Mouse (Mus musculus) hindbrain, postnatal 0 days (tissue): ENCODE measurements around the gene Olfr301. TPM values are rescaled to one million over a fixed set of nuclear protein-coding genes. Genes with fewer than 3 reads are reported as not detected.

Experiments
- ATAC-seq: fragments of 200-750 bp; cut with Nextera tagmentation; 2 replicates; pipeline ENCODE4 v1.8.0; 2017; ENCODE audit warnings: mild to moderate bottlenecking, moderate TSS enrichment, moderate library complexity
- DNase-seq: peaks from one replicate; pipeline ENCODE4 v3.0.0-alpha.2; 2015; ENCODE audit warnings: low spot score
- H3K27ac ChIP-seq: fragments of 300-500 bp; sonication (generic); 2 replicates; pipeline ENCODE4 v1.5.1; 2014; ENCODE audit warnings: mild to moderate bottlenecking
- H3K27me3 ChIP-seq: fragments of 300-500 bp; sonication (generic); 2 replicates; pipeline ENCODE4 v1.6.1; 2014; ENCODE audit warnings: low read length, mixed read lengths; ENCODE audit not compliant: insufficient read depth
- H3K36me3 ChIP-seq: fragments of 300-500 bp; sonication (generic); 2 replicates; pipeline ENCODE4 v1.6.1; 2014; ENCODE audit warnings: low read length, mixed read lengths; ENCODE audit not compliant: insufficient read depth
- H3K4me1 ChIP-seq: fragments of 300-500 bp; sonication (generic); 2 replicates; pipeline ENCODE4 v1.6.1; 2014; ENCODE audit warnings: antibody characterized with exemption, low read length, mixed read lengths; ENCODE audit not compliant: insufficient read depth
- H3K4me2 ChIP-seq: fragments of 300-500 bp; sonication (generic); 2 replicates; pipeline ENCODE4 v1.6.1; 2014; ENCODE audit warnings: low read depth, mild to moderate bottlenecking, low read length, moderate library complexity, mixed read lengths
- H3K4me3 ChIP-seq: fragments of 300-500 bp; sonication (generic); 2 replicates; pipeline ENCODE4 v1.5.1; 2014; ENCODE audit warnings: low read length
- H3K9ac ChIP-seq: fragments of 300-500 bp; sonication (generic); replicated peaks from 2 replicates; pipeline ENCODE4 v1.6.1; 2014; ENCODE audit warnings: mild to moderate bottlenecking, low read length, moderate library complexity, mixed read lengths
- H3K9me3 ChIP-seq: fragments of 300-500 bp; sonication (generic); 2 replicates; pipeline ENCODE4 v1.6.1; 2016; ENCODE audit warnings: low read length, mixed read lengths
- CTCF ChIP-seq: IDR thresholded peaks from 2 replicates; pipeline ENCODE4 v1.5.1; 2016; ENCODE audit warnings: antibody characterized with exemption, control low read depth, low read depth
- WGBS: fragments of 180-500 bp; shearing (Covaris S2); extraction: QIAGEN DNeasy Blood & Tissue Kit; methylation state at CpG from one replicate; pipeline ENCODE4 v1.1.7; 2014; 5-methylcytosine and 5-hydroxymethylcytosine counted together
- polyA plus RNA-seq: library from polyadenylated mRNA; unstranded; fragments of >200 nt; fragmentation: Nextera tagmentation; extraction: Ambion mirVana; gene quantifications from 2 replicates; pipeline ENCODE4 v1.2.1, GENCODE M21; 2015
- total RNA-seq: library from RNA; depleted of rRNA; stranded (reverse); fragments of >200 nt; gene quantifications from 2 replicates; pipeline ENCODE4 v1.2.3, GENCODE M21; 2014; rRNA removed

Gene Olfr301
- total RNA-seq (not detected in 2 replicates), polyA plus RNA-seq (not detected in 2 replicates)

DNA sequence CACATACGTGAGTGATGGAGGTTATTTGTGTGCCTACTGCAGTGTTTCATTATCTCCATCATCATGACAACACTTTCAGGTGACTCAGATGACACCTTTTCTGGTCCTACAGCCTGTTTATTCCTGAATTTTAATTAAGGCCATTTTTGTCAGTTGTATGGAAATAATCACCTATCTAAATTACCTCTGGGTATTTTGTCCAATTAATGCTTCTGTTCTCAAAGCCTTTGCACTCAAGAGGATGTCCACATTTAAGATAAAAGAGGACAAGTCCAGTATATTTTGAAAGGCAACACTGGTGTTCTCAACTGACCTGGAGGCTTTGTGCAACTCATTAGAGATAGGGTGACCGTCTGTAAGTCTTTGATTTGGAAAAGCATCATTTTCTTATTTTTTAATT lies at the start of gene Olfr301:
Gene Olfr301 (plus strand): TSS at position 301 of the 400 bp plus-strand sequence.
- 79% methylated on average over 2 of the region's 2 CpGs for WGBS
- DNase-seq, result no peak

DNA sequence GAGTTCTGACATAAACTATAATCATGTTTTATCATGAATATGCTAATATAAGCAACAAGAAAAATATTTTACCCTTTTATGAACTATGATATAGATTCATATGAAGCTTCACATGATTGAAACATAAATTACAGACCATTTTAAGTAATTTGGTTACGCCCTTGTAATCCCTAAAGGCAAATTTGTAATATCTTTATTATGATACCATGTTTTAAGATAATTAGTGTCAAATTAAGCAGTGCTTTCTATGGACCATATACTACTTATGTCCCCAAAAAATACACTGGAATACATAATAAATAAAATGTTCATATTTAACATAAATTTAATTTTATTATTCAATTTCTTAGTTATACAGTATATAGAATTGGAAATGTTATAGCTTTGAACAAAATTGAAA lies 36.8 kb upstream of the Olfr301 start, which contains the start of gene Olfr305:
Gene Olfr305 (minus strand): TSS at position 101 of the 400 bp plus-strand sequence.
- TF ChIP-seq CTCF, result no peak
- Histone ChIP-seq H3K4me1 (no peaks in the 10 kb centered on the region), H3K4me3 (no peak within 1 kb of the TSS), H3K9ac (no peak within 1 kb of the TSS), H3K27me3 (no peaks in the 10 kb centered on the region), H3K4me2 (no peak within 1 kb of the TSS), H3K36me3 (no peaks in the 10 kb centered on the region), H3K27ac (no peak within 1 kb of the TSS), H3K9me3 (no peaks in the 10 kb centered on the region)
- WGBS, result 82% methylated on average over 1 of the region's 1 CpGs
- DNase-seq, result no peak
- no peak for ATAC-seq

More for the DNA sequence above, at the start of gene Olfr301:
- Histone ChIP-seq H3K4me2 (no peak within 1 kb of the TSS), H3K9ac (no peak within 1 kb of the TSS), H3K4me3 (no peak within 1 kb of the TSS), H3K36me3 (no peaks in the 10 kb centered on the region), H3K4me1 (no peaks in the 10 kb centered on the region), H3K27me3 (no peaks in the 10 kb centered on the region), H3K27ac (no peak within 1 kb of the TSS), H3K9me3 (no peaks in the 10 kb centered on the region)
- no peak for TF ChIP-seq CTCF
- ATAC-seq, result no peak

DNA sequence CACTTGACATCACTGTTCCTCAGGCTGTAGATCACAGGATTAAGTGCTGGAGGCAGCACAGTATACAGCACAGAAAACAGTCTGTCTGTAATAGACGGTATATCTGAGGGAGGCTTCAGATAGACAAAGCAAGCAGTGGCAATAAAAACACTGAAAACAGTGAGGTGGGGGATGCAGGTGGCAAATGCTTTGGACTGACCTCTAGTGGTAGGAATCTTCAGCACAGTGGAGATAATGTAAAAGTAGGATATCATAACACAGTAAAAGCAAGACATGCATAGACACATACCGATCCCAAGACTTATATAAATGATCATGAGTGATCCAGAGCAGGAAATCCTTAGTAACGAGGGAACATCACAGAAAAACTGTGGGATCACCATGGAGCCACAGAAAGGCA lies 17.9 kb upstream of the Olfr301 start:
- H3K27me3 ChIP-seq, result no peaks in the 10 kb centered on the region
- H3K27ac ChIP-seq, result no peak overlapping the region
- DNase-seq, result no peak
- ATAC-seq, result no peak
- no peak overlapping the region for H3K4me2 ChIP-seq
- H3K4me1 ChIP-seq, result no peaks in the 10 kb centered on the region
- peak; percentile 25; the same call in 1 of the 2 replicates for TF ChIP-seq CTCF
- no peak overlapping the region for H3K4me3 ChIP-seq
- 64% methylated on average over 3 of the region's 3 CpGs for WGBS
- H3K9ac ChIP-seq, result no peak overlapping the region
- no peaks in the 10 kb centered on the region for H3K9me3 ChIP-seq
- no peaks in the 10 kb centered on the region for H3K36me3 ChIP-seq

DNA sequence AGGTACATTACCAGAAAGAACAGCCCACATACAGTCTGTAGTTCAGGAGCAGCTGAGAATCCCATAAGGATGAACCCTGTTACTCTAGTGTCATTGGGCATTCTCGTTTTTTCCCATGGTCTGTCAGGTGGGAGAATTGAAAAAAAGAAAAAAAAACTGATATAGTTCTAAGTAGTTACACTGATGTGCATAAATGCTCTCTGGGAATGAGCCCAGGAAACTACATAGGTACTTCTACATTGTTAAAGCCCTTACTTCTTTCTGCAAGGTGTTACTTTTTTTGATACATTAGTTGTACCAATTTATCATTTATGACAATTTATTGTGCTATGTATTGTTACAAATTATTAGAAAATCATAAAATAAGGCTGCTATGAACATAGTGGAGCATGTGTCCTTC lies 17.1 kb upstream of the Olfr301 start, which contains the start of gene Olfr304:
Gene Olfr304 (minus strand): TSS at position 101 of the 400 bp plus-strand sequence.
- no peak within 1 kb of the TSS for H3K9ac ChIP-seq
- DNase-seq (no peak), ATAC-seq (no peak)
- WGBS, result 77% methylated on average over 1 of the region's 1 CpGs
- H3K4me2 ChIP-seq, result no peak within 1 kb of the TSS
- no peaks in the 10 kb centered on the region for H3K4me1 ChIP-seq
- no peaks in the 10 kb centered on the region for H3K9me3 ChIP-seq
- H3K36me3 ChIP-seq, result no peaks in the 10 kb centered on the region
- no peak within 1 kb of the TSS for H3K4me3 ChIP-seq
- no peaks in the 10 kb centered on the region for H3K27me3 ChIP-seq
- TF ChIP-seq CTCF, result no peak
- H3K27ac ChIP-seq, result no peak within 1 kb of the TSS

DNA sequence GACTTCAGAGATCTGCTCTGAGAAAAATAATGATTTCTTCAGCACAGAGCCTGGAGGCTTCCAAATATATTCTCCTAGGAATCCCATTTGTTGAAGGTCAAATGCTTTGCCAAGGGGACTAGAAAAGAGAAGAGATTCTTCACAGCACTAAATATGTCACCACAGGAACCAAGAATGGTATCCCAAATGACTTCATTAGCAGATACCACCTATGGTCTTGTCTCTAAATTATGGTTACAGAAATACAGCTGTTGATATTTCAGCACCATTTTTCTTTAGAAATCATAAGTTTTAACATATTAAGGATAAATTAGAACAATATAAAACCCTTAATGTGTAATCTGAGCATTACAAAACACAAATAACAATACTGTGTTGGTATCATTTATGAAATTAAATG lies 6.0 kb upstream of the Olfr301 start, which contains the start of gene Olfr303:
Gene Olfr303 (minus strand): TSS at position 101 of the 400 bp plus-strand sequence.
- Histone ChIP-seq H3K36me3 (no peaks in the 10 kb centered on the region), H3K27ac (no peak within 1 kb of the TSS), H3K27me3 (no peaks in the 10 kb centered on the region), H3K4me3 (no peak within 1 kb of the TSS), H3K4me2 (no peak within 1 kb of the TSS), H3K9me3 (no peaks in the 10 kb centered on the region), H3K4me1 (no peaks in the 10 kb centered on the region), H3K9ac (no peak within 1 kb of the TSS)
- no peak for TF ChIP-seq CTCF
- ATAC-seq (no peak), DNase-seq (no peak)

DNA sequence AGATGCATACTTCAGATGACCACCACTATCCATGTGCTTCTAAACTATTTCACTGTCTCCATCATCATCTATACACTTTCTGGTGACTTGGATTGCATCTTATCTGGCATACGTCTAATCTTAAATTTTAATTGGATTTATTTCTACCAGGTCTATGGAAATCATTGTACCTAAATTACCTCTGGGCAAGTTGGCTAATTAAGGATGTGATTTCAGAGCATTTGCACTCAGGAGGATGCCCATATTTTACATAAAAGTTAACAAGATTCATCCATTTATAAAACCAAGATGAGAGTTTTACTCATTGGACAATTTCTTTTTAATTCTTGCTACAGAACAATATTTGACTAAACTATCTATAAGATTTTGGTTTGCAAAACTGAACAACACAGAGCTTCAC lies 56.0 kb downstream of the Olfr301 start, which contains the start of gene Olfr299:
Gene Olfr299 (plus strand): TSS at position 301 of the 400 bp plus-strand sequence.
- Histone ChIP-seq H3K27ac (no peak within 1 kb of the TSS), H3K4me3 (no peak within 1 kb of the TSS), H3K4me1 (no peaks in the 10 kb centered on the region), H3K4me2 (no peak within 1 kb of the TSS), H3K9me3 (no peaks in the 10 kb centered on the region), H3K27me3 (no peaks in the 10 kb centered on the region), H3K36me3 (no peaks in the 10 kb centered on the region), H3K9ac (no peak within 1 kb of the TSS)
- DNase-seq (no peak), ATAC-seq (no peak)
- no peak for TF ChIP-seq CTCF
- 72% methylated on average over 1 of the region's 1 CpGs for WGBS

Other genes starting within 250 kb of the Olfr301 start
- not detected in 2 replicates for gene Vmn2r75, start 232.1 kb upstream of the Olfr301 start, total RNA-seq
- not detected in 2 replicates for gene Vmn2r75, start 232.1 kb upstream of the Olfr301 start, polyA plus RNA-seq
- gene Vmn2r76, start 157.5 kb upstream of the Olfr301 start, total RNA-seq, result not detected in 2 replicates
- gene Vmn2r76, start 157.5 kb upstream of the Olfr301 start, polyA plus RNA-seq, result not detected in 2 replicates
- gene Olfr310, start 126.7 kb upstream of the Olfr301 start, total RNA-seq, result not detected in 2 replicates
- not detected in 2 replicates for gene Olfr310, start 126.7 kb upstream of the Olfr301 start, polyA plus RNA-seq
- not detected in 2 replicates for gene Olfr309, start 90.1 kb upstream of the Olfr301 start, total RNA-seq
- not detected in 2 replicates for gene Olfr309, start 90.1 kb upstream of the Olfr301 start, polyA plus RNA-seq
- not detected in 2 replicates for gene Olfr308, start 78.2 kb upstream of the Olfr301 start, total RNA-seq
- gene Olfr308, start 78.2 kb upstream of the Olfr301 start, polyA plus RNA-seq, result not detected in 2 replicates
- gene Olfr307, start 66.3 kb upstream of the Olfr301 start, total RNA-seq, result not detected in 2 replicates
- gene Olfr307, start 66.3 kb upstream of the Olfr301 start, polyA plus RNA-seq, result not detected in 2 replicates
- not detected in 2 replicates for gene Olfr305, start 36.9 kb upstream of the Olfr301 start, total RNA-seq
- gene Olfr305, start 36.9 kb upstream of the Olfr301 start, polyA plus RNA-seq, result not detected in 2 replicates
- not detected in 2 replicates for gene Olfr304, start 17.2 kb upstream of the Olfr301 start, total RNA-seq
- not detected in 2 replicates for gene Olfr304, start 17.2 kb upstream of the Olfr301 start, polyA plus RNA-seq
- gene Olfr303, start 6.1 kb upstream of the Olfr301 start, total RNA-seq, result not detected in 2 replicates
- not detected in 2 replicates for gene Olfr303, start 6.1 kb upstream of the Olfr301 start, polyA plus RNA-seq
- not detected in 2 replicates for gene Olfr299, start 56.1 kb downstream of the Olfr301 start, total RNA-seq
- not detected in 2 replicates for gene Olfr299, start 56.1 kb downstream of the Olfr301 start, polyA plus RNA-seq
- not detected in 2 replicates for gene Olfr298, start 88.6 kb downstream of the Olfr301 start, total RNA-seq
- not detected in 2 replicates for gene Olfr298, start 88.6 kb downstream of the Olfr301 start, polyA plus RNA-seq
- gene Olfr297, start 116.1 kb downstream of the Olfr301 start, total RNA-seq, result not detected in 2 replicates
- gene Olfr297, start 116.1 kb downstream of the Olfr301 start, polyA plus RNA-seq, result not detected in 2 replicates
- not detected in 2 replicates for gene Olfr295, start 180.0 kb downstream of the Olfr301 start, total RNA-seq
- not detected in 2 replicates for gene Olfr295, start 180.0 kb downstream of the Olfr301 start, polyA plus RNA-seq
- gene Olfr294, start 212.8 kb downstream of the Olfr301 start, total RNA-seq, result not detected in 2 replicates
- not detected in 2 replicates for gene Olfr294, start 212.8 kb downstream of the Olfr301 start, polyA plus RNA-seq
- not detected in 2 replicates for gene Olfr293, start 245.2 kb downstream of the Olfr301 start, total RNA-seq
- not detected in 2 replicates for gene Olfr293, start 245.2 kb downstream of the Olfr301 start, polyA plus RNA-seq